10 mouse cellular contexts compared by ENCODE assay signal in genomic region chr5:23672136-23672535, GRCm38 (mm10). TPM values are rescaled to one million over a fixed set of nuclear protein-coding genes. Genes with fewer than 3 reads are reported as not detected.
DNase-seq lines count a peak whose midpoint lies in the region; ATAC-seq lines count a peak whose summit lies in the region.
"Had no signal": no experiment of that assay in that cellular context is flagged by ENCODE, and none has a peak within 500 bp of the region (broad histone marks: within the 10 kb centered on the region; RNA-seq: fewer than 3 reads in every experiment).

No protein-coding gene starts in this region.

- no peaks in the 10 kb centered on the region for H3K36me3 ChIP-seq in midbrain, embryonic 14.5 days (ENCODE audit: control insufficient read depth, insufficient read depth, low read length)
- H3K36me3 ChIP-seq in midbrain, embryonic 10.5 days: peaks cover 6% of the 10 kb centered on the region; the same call in 1 of the 2 replicates
- H3K36me3 ChIP-seq in embryonic facial prominence, embryonic 14.5 days (ENCODE audit: control insufficient read depth, insufficient read depth, low read length): no peaks in the 10 kb centered on the region; the same call in 1 of the 2 replicates
- H3K36me3 ChIP-seq in stomach, embryonic 16.5 days (ENCODE audit: control insufficient read depth, insufficient read depth, low read length): no peaks in the 10 kb centered on the region

- no peak overlapping the region for H3K9ac ChIP-seq in midbrain, embryonic 14.5 days (replicated peaks; ENCODE audit: low read length)
- no peak overlapping the region for H3K9ac ChIP-seq in embryonic facial prominence, embryonic 14.5 days (ENCODE audit: low read depth, low read length)
- no peak overlapping the region for H3K9ac ChIP-seq in stomach, embryonic 16.5 days (ENCODE audit: low read length)

- no peaks in the 10 kb centered on the region for H3K27me3 ChIP-seq in midbrain, embryonic 14.5 days (ENCODE audit: control insufficient read depth, insufficient read depth, low read length)
- H3K27me3 ChIP-seq in midbrain, embryonic 10.5 days (ENCODE audit: low read depth, poor library complexity, severe bottlenecking): peaks cover 7% of the 10 kb centered on the region
- H3K27me3 ChIP-seq in embryonic facial prominence, embryonic 14.5 days (replicated peaks; ENCODE audit: control insufficient read depth, insufficient read depth, low read length): no peaks in the 10 kb centered on the region
- H3K27me3 ChIP-seq in stomach, embryonic 16.5 days (ENCODE audit: control insufficient read depth, insufficient read depth, low read length): no peaks in the 10 kb centered on the region

- DNase-seq in midbrain, embryonic 14.5 days: peak; percentile 5
- no peak for DNase-seq in midbrain, embryonic 10.5 days (ENCODE audit: low spot score)
- peak; percentile 51 for DNase-seq in embryonic facial prominence, embryonic 14.5 days (ENCODE audit: low spot score)
- peak; percentile 28 for DNase-seq in heart, postnatal 4 days
- DNase-seq in layer of hippocampus, adult 11-12 months (ENCODE audit: low spot score): no peak
- DNase-seq in left cerebral cortex, postnatal 25 days (ENCODE audit: low spot score in 2 of 2): no peak
- DNase-seq: cerebellum, adult 9-10 months; gastrocnemius, postnatal 25 days had no signal

- H3K9me3 ChIP-seq in midbrain, embryonic 14.5 days (ENCODE audit: control insufficient read depth, low read length): no peaks in the 10 kb centered on the region
- H3K9me3 ChIP-seq in midbrain, embryonic 10.5 days (replicated peaks): no peaks in the 10 kb centered on the region
- H3K9me3 ChIP-seq in embryonic facial prominence, embryonic 14.5 days (ENCODE audit: control insufficient read depth, low read length): no peaks in the 10 kb centered on the region
- H3K9me3 ChIP-seq in stomach, embryonic 16.5 days (replicated peaks; ENCODE audit: control insufficient read depth, low read length): no peaks in the 10 kb centered on the region
- H3K9me3 ChIP-seq: megakaryocyte, embryonic 14.5 days had no signal

- no peak for ATAC-seq in midbrain, embryonic 14.5 days (ENCODE audit: low FRiP score, low TSS enrichment)
- no peak for ATAC-seq in embryonic facial prominence, embryonic 14.5 days (ENCODE audit: low read depth)
- ATAC-seq in stomach, embryonic 16.5 days (ENCODE audit: insufficient read depth, low FRiP score): 0 out of 2 replicates have a peak, but pooled peaks have one; percentile 30

- H3K4me3 ChIP-seq in midbrain, embryonic 14.5 days (replicated peaks; ENCODE audit: low read depth, low read length): no peak overlapping the region
- H3K4me3 ChIP-seq in midbrain, embryonic 10.5 days: no peak overlapping the region
- no peak overlapping the region for H3K4me3 ChIP-seq in embryonic facial prominence, embryonic 14.5 days (ENCODE audit: low read depth, low read length)
- no peak overlapping the region for H3K4me3 ChIP-seq in stomach, embryonic 16.5 days (replicated peaks; ENCODE audit: low read length)
- H3K4me3 ChIP-seq: megakaryocyte, embryonic 14.5 days had no signal

- intact Hi-C loops in left cerebral cortex, postnatal 25 days (cut with DNase I): no loop called here

- 72% methylated on average over 7 of the region's 7 CpGs for WGBS in midbrain, embryonic 14.5 days
- WGBS in midbrain, embryonic 10.5 days: 79% methylated on average over 7 of the region's 7 CpGs
- 32% methylated on average over 7 of the region's 7 CpGs for WGBS in embryonic facial prominence, embryonic 14.5 days
- 44% methylated on average over 7 of the region's 7 CpGs for WGBS in stomach, embryonic 16.5 days

- no peak overlapping the region for H3K27ac ChIP-seq in midbrain, embryonic 14.5 days (replicated peaks; ENCODE audit: low read depth, low read length)
- no peak overlapping the region for H3K27ac ChIP-seq in midbrain, embryonic 10.5 days (replicated peaks)
- H3K27ac ChIP-seq in embryonic facial prominence, embryonic 14.5 days (replicated peaks; ENCODE audit: low read depth, low read length): no peak overlapping the region
- no peak overlapping the region for H3K27ac ChIP-seq in stomach, embryonic 16.5 days (ENCODE audit: low read length)

- H3K4me2 ChIP-seq in midbrain, embryonic 14.5 days (ENCODE audit: low read length): no peak overlapping the region
- no peak overlapping the region; the same call in 1 of the 2 replicates for H3K4me2 ChIP-seq in embryonic facial prominence, embryonic 14.5 days (ENCODE audit: low read depth, low read length)
- peak overlapping the region; percentile 16; the same call in 1 of the 2 replicates for H3K4me2 ChIP-seq in stomach, embryonic 16.5 days (ENCODE audit: low read depth, low read length)

- peaks cover 5% of the 10 kb centered on the region; the same call in 1 of the 2 replicates for H3K4me1 ChIP-seq in midbrain, embryonic 14.5 days (ENCODE audit: control insufficient read depth, insufficient read depth, low read length)
- peaks cover 15% of the 10 kb centered on the region for H3K4me1 ChIP-seq in midbrain, embryonic 10.5 days
- no peaks in the 10 kb centered on the region for H3K4me1 ChIP-seq in embryonic facial prominence, embryonic 14.5 days (ENCODE audit: control insufficient read depth, insufficient read depth, low read length)
- H3K4me1 ChIP-seq in stomach, embryonic 16.5 days (ENCODE audit: control insufficient read depth, insufficient read depth, low read length): peaks cover 8% of the 10 kb centered on the region; the same call in 1 of the 2 replicates

RNA-seq across cellular contexts. Expression of gene Srpk2, which starts 12.3 kb away (rescaled TPM):
- polyA plus RNA-seq in midbrain, embryonic 14.5 days (2014; fragmentation: Nextera tagmentation; extraction: Ambion mirVana): 113 and 121 TPM in 2 replicates
- 47.9 and 58.8 TPM in 2 replicates for polyA plus RNA-seq in midbrain, embryonic 10.5 days (2016; fragmentation: Nextera tagmentation; extraction: Ambion mirVana)
- polyA plus RNA-seq in embryonic facial prominence, embryonic 14.5 days (2014; fragmentation: Nextera tagmentation; extraction: Ambion mirVana): 51.2 and 57.3 TPM in 2 replicates
- total RNA-seq in heart, postnatal 4 days (2021): 10 to 100 TPM; 61.5 to 68.3 TPM
- 33.9 and 36.2 TPM in 2 replicates for polyA plus RNA-seq in stomach, embryonic 16.5 days (2015; fragmentation: Nextera tagmentation; extraction: Ambion mirVana)
- 100 to 1,000 TPM; 186 to 190 TPM for total RNA-seq in left cerebral cortex, postnatal 25 days (2021)

Comparison
In these comparisons a context has a peak if more than half of its experiments do, and no peak if none do; other contexts are left out.
1. DNase-seq: peak in midbrain, embryonic 14.5 days (single experiment), embryonic facial prominence, embryonic 14.5 days (single experiment) and heart, postnatal 4 days (single experiment); none in midbrain, embryonic 10.5 days (single experiment), layer of hippocampus, adult 11-12 months (single experiment) and left cerebral cortex, postnatal 25 days (0 of 2).